Mouse (Mus musculus) 3T3-L1 (cell line): ENCODE results near the gene Gm10260.
A peak's percentile ranks its signal among the peaks of the same experiment; 100 is the strongest.

Source experiments
- DNase-seq: peaks from one replicate; pipeline ENCODE4 v3.0.0-alpha.2; 2015; ENCODE audit warnings: low read depth, low spot score

Gene Gm10260

DNA sequence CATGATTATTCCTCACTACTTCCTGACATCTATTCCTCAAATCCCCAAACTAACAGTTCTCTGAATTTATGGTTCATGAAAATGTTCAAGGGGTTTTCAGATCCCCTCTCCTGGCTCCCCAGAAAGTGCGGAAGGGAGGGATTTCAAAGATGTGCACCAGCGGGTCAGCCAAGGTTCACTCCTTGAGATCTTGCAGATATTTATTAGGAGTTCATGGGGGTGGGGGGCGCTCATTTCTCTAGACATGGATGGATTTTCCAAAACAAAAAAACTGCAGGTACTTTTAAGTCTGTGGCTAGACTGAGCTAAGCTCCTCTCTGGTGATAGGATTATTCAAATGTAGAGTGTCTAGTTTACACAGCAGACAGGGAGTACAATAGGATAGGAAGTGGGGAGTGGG lies 8.4 kb upstream of the Gm10260 start:
- DNase-seq, result no peak

DNA sequence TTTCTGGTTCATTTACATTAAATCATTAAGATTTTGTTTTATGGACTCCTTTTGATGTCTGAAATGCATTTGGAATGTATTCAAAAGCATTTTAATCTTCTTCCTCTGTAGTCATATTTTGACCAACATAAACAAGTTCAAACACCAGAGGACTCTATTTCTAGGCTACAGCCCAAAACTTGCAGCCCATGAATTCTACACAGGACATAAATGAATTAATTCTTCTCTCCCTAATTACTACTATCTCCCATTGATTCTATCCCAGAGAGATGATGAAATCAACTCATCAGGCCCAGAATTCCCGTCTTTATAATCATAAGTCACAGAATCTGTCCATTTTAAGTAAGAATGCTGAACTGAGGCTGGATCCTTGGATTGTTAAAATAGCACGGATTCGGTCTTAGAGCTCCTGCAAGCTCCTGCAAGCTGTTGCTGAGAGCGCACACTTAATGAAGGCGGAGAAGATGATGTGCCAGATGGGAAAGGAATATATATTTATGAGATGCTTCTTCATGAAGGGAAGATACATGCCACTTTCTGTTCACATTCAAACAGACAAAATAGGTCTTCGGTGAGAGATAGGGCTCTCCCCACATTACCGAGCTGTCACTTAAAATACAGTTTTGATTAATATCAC lies 7.7 kb upstream of the Gm10260 start:
- no peak for DNase-seq

DNA sequence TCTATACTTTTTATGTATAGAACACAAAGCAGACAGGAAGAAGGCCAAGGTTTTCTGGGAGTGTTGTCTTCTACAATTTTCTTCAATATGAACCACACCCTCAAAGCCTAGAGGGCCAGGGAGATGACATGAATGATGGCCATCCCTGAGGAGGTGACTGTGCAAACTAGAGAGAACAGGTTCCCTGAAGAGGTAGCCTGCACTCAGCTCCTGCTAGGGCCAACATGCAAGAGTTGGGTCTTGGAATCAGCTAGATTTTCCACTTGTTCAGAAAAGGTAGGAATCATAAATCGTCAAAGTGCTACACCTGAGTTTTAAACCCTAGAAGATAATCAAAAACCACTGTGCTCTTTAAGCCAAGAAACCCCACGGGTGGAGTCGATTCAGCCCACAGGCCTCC lies 6.2 kb upstream of the Gm10260 start:
- DNase-seq, result no peak

DNA sequence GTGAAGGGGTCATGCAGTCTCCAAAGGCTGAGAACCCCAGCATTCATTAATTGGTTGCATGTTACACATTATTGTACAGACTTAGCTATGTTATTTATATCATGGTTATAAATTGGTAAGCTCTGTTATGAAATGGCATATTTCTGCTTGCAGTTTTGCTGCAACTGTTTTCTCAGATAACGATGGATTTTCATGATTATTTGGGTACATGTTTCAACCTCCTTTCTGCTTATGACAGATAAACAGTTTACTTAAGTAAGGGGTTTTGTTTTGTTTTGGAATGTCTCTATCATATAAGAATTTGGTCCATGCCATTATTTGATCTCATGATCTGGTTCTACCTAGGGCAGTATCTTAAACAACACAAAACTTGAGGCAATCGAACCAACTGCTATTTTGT lies 5.5 kb upstream of the Gm10260 start:
- DNase-seq, result no peak

DNA sequence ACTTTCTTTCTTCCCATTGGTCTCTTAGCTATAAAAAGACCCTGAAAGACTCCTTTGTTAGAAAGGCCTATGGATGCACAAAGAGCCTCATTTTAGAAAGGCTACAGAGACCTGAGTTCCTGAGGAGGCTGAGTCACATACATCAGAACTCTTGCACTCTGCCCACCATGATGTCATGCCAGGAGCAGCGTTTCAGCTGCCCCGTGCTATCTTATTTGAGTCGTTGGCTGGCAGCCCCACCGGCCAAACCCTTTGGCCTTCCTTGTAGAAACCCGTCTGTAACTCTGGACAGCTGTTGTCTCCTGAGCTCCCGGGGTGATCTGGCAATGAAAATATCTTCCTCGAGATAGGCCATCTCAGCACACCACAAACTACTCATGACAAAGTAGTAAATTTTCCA lies 3.6 kb upstream of the Gm10260 start:
- DNase-seq, result peak; percentile 84

DNA sequence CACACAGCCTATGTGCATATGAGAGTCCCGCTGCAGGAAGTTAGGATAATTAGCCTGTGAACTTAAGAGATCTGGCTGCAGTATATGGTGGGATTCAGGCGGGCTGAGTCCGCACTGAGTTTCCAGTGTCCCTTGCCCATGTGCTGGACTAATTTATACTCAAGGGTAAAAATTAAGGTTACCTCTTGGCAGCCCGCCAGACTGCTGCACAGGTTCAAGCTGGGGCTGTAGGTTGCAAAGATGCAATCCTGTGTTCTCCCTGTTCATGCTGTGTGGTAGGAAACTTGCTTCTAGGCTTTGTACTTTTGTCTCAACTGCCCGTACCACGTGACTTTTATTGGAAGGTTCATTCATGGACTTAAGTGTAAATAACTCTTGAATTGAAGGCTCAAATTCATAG lies 3.0 kb upstream of the Gm10260 start:
- DNase-seq, result no peak

DNA sequence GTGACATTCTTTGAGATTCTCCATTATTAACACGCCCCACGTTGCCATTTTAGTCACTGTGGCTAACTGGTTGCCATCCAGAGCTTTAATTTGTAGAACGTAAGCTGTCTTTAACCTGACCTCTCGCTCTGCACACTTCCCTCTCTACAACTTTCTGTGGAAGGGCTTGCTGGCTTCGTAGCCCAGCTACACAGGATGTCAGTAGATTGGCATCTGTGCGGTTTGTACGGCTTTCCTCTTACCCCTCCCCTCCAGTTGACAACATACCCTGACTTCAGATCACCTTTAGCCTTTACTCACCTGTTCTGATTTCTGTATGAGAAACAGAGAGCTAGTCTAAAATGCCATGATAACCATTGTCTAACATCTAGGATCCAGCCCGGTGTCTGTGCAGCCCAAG lies 1.7 kb upstream of the Gm10260 start:
- DNase-seq, result no peak

DNA sequence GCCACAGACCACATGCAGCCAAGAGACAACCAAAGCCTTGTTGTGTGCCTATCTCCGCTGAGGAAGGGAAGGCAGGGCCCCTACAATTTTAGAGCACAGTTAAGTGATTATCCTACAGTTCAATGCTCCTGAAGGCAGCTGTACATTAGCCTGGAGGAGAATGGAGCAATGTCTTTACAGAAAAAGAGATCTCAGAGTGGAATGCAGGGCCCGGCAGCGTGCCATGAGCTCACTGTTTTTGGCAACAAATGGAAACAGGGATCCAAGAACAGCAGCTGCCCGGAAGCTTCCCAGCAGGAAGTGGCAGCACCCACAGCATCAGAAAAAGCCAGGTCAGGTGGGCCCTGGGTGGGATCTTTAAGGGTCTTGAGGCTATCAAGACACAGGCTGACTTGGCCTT lies 3.4 kb downstream of the Gm10260 start:
- DNase-seq, result peak; percentile 38

DNA sequence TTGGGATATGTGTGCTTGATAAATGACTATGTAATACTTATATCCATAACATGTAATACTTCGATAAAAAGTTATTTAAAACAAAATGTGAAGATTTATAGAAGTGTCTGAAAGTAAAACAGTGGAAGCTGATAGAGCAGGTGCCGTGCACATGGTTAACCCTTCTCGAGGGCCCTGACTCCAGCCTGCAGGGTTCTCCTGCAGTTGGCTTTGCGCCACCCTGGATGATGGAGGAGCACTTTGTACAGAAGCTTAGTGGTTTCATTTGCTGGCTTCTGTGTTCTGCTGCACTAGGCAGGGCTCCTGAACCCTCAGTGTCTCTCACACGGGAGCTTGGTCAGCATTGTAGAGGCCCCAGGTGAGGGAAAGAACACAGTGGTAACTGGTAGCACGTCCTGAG lies 4.3 kb downstream of the Gm10260 start:
- DNase-seq, result no peak

DNA sequence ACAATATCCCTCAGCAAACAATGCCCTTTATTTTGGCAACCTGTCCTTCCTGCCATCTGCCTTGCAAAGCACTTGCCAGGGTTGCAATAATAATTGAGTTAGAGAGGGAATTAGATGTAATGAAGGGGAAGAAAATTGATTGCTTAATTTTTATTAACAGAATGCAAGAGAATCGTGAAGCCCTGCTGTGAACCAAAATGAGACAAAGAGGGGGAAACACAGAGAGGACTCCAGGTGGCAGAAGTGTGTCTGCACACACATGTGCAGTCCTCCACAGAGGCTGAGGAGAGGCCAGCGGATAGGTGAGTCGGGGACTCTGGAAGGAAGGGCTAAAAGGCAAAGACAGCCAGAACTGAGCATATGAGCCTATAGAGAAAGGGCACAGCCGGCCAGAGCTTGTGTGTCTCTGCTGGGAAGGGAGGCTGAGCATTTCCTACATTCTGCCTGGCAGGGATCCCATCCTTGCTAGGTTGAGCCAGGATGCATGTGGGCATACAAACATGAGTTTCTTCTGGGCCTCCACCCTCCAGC lies 9.5 kb downstream of the Gm10260 start:
- no peak for DNase-seq

DNA sequence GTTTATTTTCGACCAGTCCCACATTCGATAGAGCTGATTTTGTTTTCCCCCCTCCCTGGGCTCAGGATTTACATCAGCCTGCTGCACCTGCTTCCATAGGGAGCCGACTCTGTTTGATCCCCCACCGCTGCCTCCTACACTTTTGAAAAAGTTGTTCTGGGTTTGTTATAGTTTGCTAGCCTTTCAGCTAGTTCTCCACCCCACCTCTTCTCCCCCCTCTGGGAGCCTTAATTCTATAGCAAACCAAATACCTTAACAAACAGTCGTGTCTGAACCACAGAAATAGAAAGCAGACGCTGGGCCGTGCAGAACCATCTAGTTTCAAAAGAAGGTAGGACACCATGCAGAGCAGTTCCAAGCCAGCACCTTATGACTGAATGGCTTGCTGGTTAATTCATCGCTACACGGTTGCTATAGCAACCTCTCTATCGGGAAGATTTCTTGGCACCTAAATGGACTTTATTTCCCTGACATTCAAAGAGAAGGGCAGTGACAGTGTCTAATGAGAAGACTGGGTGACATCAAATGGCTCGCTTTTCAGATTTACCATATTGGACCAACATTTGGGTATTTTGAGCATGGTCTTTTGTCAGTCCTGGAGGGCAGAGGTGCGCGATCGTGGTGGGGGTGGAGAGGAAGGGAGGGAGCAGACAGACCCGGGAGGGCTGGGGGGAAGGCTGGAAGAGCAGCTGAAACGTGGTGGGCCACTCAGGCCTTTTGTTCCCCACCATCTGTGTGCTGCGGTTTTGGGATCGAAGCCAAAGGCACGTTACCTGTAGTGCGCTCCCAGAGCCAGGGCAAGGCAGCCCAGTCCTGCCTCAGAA lies 13.2 kb downstream of the Gm10260 start:
- DNase-seq, result no peak

DNA sequence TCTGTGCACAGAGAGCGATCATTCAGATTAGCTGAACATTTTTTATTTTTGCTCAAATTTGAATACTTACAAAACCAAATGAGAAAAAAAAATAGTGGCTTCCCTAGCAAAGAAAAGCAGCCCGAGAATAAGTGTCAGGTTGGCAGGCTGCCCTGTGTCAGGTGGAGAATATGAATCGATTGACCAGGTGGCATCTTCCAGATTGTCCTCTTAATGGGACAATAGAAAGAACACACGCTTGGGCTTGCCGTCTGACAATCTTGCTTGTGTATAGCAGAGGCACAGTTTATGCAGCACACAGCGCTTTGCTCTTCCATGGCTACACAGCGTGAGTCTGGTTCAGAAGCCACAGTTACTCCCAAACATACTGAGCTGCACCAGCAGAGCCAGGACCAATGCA lies 15.8 kb downstream of the Gm10260 start:
- DNase-seq, result no peak

DNA sequence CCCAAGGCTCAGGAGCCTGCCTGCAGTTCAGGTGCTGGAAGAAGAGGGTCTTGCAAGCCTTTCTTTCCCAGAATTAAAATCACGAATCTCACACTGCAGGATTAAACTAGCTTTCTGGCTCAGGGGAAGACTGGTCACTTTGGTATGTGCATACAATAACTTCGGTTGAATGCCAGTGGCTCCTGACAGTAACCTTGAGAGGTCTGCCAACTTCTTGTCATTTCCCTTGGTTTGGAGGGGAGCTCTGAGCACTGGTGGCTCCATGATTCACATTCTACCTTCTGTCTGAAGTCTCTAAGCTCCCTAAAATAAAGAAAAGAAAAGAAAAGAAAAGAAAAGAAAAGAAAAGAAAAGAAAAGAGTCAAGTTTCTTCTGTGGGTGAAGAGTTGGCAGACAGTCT lies 16.4 kb downstream of the Gm10260 start:
- DNase-seq, result peak; percentile 40

DNA sequence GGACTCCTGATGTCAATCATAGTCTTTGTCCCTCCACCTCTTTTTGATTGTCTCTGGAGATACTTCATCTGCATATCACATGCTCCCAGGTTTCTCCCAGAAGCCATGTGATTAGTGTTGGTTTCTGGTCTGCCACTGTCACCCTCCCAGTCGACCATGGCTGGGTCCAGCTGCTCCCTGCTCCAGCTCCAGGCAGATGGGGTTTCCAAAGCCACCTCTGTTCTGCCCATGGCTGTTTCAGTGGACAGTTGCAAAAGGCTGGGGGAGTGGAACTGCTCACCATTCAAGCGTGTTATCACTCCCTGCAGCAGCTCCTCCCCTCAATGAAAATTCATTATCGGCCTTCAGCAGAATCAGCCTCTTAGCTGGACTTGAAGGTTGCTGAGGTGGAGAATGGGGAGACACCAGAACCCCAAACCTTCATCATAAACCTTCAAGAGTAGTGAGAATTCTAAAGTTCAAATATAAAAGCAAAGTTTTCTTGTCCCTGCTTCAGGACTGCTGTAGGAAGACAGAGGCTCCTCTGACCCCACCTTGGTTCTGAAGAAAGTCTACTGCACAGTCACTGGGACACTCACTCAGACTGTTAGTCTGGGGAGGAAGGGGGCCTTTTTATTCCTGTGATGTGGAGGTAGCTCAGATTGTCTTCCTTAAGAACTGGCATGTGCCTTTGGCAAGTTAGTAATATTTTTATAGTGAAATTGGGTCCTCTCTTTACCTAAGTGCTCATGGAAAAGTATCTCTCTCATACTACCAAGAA lies 17.0 kb downstream of the Gm10260 start:
- no peak for DNase-seq

DNA sequence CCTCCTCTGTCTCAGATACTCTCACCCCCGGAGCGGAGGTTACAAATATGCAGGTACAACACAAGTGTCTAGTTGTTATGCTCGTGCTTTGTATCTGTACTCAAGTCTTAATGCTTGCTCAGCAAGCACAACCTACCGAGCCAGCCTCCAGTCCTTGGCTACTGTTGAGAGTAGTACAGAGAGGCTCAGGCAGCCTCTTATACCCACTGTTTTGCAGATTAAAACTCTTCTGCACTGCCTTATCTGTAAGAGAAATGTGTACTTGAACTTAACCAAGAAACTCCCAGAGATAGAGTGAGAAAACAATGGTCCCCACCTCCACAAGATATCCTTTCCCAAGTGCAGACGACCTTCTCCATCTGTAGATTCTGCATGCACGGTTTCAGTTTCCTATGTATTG lies 24.5 kb downstream of the Gm10260 start:
- no peak for DNase-seq

DNA sequence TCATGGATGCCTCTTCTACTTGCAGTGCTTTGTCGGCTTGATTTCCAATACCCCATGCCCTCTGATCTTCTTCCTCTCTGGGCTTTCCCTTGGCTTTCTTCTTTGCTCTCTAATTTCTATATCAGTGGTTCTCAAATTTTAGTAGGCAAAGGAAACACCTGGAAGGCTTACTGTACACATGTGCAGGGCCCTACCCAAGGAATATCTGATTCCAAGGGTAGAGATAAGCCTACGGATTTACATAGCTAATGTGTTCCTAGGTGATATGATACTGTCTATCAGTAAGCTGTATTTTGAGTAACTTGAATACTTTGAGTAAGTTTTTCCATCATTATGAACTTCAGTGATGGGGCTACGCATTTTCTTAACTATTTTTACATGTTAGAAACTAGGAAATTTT lies 25.7 kb downstream of the Gm10260 start:
- DNase-seq, result no peak

DNA sequence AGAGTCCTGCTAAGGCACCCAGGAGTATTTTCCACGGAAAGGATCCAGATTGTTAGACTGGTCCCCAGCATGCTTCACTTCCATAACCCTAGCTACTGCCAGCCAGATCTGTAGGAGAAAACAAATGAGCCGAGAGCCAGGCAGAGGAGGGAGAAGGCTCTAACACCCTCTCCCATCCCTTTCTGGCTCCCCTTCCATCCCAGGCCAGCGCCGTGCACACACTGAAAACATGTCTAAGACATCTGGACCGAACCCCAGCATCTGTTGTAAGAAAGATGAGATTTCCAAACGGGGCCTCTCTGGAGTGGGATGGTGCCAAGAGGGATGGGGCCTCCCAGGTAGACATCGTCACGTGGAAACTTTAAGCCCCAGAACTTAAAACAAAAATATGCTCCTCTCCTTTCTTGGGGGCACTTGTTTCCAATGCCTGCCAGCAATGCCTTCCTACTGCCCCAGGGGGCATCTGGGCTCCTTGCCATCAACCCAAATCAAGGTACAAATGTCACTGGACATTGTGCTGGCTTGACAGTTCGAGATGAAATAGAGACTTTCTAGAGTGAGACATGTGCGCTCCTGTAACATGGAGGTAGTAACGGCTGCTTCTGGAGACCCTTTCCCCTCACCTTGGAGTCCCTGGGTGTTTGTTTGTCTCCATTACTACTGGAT lies 35.1 kb downstream of the Gm10260 start:
- no peak for DNase-seq

DNA sequence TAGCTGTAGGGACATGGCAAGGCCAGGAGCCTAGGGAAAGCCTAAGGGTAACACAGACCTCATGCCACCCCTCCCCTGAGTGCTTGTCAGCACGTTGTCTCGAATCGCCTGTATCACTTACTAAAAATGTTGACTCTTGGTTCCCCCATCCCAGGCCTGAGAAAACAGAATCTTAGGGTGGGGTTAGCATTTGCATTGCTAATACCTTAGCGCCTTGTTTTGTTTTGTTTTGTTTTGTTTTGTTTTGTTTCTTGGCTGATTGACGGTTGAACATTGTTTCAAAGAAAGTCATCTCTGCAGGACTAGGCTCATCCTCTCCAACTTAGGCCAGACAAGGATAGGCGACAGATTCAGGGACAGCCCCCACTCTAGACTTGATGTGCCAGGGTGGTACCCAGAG lies 35.9 kb downstream of the Gm10260 start:
- DNase-seq, result no peak

DNA sequence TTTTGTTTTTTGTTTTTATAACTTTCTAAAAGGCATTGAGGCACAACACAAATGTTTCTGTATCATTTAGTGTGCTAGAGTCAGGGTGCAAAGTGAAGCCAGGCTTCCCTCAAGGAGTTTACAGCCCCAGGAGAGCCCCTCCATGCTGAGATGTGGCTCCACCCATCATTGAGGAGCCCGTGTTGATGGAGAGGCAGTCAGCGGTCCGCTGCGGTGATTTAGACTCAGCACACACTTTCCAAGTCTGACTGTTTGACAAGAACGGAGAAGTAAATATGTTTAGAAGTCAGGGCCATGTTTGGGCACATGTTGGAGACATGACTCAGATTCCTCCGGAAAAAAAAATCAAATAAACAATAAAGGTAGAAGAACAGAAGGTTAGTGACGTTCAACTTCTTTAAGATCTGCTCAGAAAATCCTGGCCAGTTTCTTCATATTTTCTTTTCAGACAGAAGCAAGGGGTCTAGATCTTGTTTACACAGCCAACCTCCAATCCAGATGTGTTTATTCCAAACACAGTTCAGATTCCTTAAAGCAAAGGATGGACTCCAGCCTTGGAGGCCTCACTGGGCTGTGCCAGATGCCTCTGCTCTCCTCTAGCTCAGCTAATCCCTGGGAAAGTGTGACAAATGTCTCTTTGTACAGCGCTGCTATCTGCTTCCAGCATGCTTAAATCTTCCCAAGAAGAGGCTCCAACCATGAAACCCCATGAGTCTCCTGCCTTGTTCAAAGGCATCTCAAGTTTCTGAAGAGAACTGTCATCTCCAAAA lies 47.7 kb downstream of the Gm10260 start:
- DNase-seq, result no peak

DNA sequence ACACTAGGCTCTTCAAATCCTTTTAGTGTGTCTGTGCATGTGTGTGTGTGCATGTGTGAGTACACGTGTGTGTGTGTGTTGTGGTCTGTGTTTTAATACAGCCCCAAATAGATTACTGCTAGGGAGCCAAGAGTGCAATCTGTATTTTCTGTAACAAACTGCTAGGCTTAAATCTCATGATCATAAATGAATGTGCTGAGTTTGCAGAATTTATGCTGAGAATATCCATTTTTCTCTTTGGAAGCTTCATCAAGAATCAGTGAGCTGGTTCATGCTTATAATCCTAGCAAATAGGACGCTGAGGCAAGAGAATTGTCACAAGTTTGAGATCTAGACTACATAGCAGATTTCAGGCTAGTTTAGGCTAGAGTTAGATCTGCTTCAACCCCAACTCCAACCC lies 48.9 kb downstream of the Gm10260 start:
- DNase-seq, result no peak
